Mouse (Mus musculus) kidney, adult 2 months (tissue): Measurements from ENCODE around the gene Gm10153. TPM values are rescaled to one million over a fixed set of nuclear protein-coding genes. Genes with fewer than 3 reads are reported as not detected.
"Not testable (repeated sequence)": the region's sequence is repeated elsewhere in the genome, so short reads cannot be mapped to it uniquely, and the experiment has no call there.

Experiments used
- DNase-seq: peaks from one replicate; pipeline ENCODE4 v3.0.0; 2021
- H3K27ac ChIP-seq: fragments of 200-500 bp; 2 replicates; pipeline ENCODE4 v1.5.1; 2012; ENCODE audit warnings: low read depth, low read length, control low read depth, inconsistent platforms; ENCODE audit not compliant: insufficient read depth
- H3K27me3 ChIP-seq: fragments of 200-500 bp; replicated peaks from 2 replicates; pipeline ENCODE4 v1.6.1; 2012; ENCODE audit warnings: mild to moderate bottlenecking, moderate library complexity, low read length, inconsistent platforms; ENCODE audit not compliant: control insufficient read depth, insufficient read depth
- H3K36me3 ChIP-seq: fragments of 200-500 bp; 2 replicates; pipeline ENCODE4 v1.6.1; 2012; ENCODE audit warnings: mild to moderate bottlenecking, moderate library complexity, low read length, inconsistent platforms; ENCODE audit not compliant: control insufficient read depth, insufficient read depth
- H3K4me1 ChIP-seq: fragments of 200-500 bp; 2 replicates; pipeline ENCODE4 v1.6.1; 2011; ENCODE audit warnings: low read length; ENCODE audit not compliant: control insufficient read depth, insufficient read depth
- H3K4me3 ChIP-seq: fragments of 200-500 bp; 2 replicates; pipeline ENCODE4 v1.5.1; 2011; ENCODE audit warnings: mild to moderate bottlenecking, low read depth, low read length, control low read depth; ENCODE audit not compliant: insufficient read depth
- CTCF ChIP-seq: fragments of 200-500 bp; conservative IDR thresholded peaks from 2 replicates; pipeline ENCODE4 v1.5.1; 2011; ENCODE audit warnings: low read depth, mild to moderate bottlenecking, control low read depth, low read length, moderate library complexity, mixed read lengths; ENCODE audit not compliant: insufficient read depth, insufficient read length
- POLR2A ChIP-seq: fragments of 200-500 bp; IDR thresholded peaks from one replicate; pipeline ENCODE4 v1.6.1; 2011; ENCODE audit warnings: low read depth, low read length, control low read depth
- WGBS: fragments of 180-500 bp; shearing (Covaris S2); methylation state at CpG from one replicate; pipeline ENCODE4 v1.1.7; 2018; 5-methylcytosine and 5-hydroxymethylcytosine counted together
- polyA plus RNA-seq: library from polyadenylated mRNA; depleted of rRNA; stranded (reverse); fragments of >200 nt; gene quantifications from 2 replicates; pipeline ENCODE4 v1.2.3, GENCODE M21; 2012; rRNA removed

Gene Gm10153
- polyA plus RNA-seq, result not detected in 2 replicates

DNA sequence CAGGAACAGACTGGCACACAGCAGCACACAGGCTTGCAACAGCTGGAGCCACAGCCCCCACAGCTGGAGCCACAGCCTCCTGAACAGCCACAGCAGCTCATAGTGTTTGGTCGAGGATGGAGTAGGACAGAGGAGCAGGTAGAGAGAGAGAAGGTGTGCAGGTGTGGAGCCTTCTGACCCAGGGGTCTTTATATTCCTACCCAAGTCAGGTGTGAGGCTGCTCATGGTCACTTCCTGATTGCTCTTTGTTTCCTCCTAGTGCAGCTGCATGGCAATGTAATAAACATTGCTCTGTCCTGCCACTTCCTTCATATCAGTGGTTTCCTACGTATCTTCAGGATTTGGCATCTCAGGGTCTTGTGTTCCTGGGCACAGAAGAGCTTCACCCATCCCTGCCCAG is at the start of gene Gm10153:
TSS of gene Gm10153 (minus strand) at position 101 of the 400 bp plus-strand sequence.
- H3K4me1 ChIP-seq, result no peaks in the 10 kb centered on the region
- H3K27me3 ChIP-seq, result no peaks in the 10 kb centered on the region
- 29% methylated on average over 2 of the region's 2 CpGs for WGBS
- no peaks in the 10 kb centered on the region for H3K36me3 ChIP-seq
- H3K4me3 ChIP-seq, result no peak within 1 kb of the TSS
- no peak within 1 kb of the TSS for H3K27ac ChIP-seq
- TF ChIP-seq CTCF, result no peak
- no peak for TF ChIP-seq POLR2A
- no peak for DNase-seq

DNA sequence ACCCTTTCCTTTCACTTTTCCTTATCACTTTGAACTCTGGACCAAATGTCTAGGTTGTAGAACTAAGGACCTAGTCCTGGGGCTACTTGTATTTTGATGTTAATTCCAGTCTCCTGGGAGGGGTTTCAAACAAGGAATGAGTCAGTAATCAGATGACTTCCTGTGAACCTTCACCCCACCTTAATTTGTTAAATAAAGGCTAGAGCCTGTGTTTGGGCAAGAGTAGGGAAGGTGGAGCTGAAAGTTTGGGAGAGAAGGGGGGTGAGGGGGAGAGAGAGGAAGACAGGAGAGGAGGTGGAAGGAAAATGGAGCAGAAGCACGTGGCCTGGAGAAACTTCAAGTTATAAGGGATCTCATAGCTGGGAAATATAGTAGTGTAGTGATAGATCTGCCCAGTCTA is 41.4 kb upstream of the Gm10153 start:
- WGBS, result 45% methylated on average over 1 of the region's 1 CpGs
- Histone ChIP-seq H3K36me3 (no peaks in the 10 kb centered on the region), H3K4me1 (no peaks in the 10 kb centered on the region), H3K27me3 (no peaks in the 10 kb centered on the region), H3K27ac (no peak overlapping the region), H3K4me3 (no peak overlapping the region)
- no peak for DNase-seq
- TF ChIP-seq POLR2A, result no peak
- no peak for TF ChIP-seq CTCF

DNA sequence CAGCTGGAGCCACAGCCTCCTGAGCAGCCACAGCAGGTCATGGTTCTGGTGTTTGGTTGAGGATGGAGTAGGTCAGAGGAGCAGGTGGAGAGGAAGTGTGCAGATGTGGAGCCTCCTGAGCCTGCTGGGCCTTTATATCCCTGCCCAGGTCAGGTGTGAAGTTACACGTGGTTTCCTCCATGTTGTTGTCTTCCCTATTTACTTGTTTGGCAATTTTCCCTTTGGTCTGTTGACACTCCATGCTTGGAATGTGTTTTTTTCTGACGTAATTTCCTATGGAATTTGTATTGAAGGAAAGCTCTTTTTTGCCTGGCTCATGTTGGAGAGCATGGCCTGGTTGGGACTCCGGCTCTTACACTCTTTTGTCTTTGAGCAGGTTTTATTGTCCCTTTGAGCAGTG is 39.7 kb upstream of the Gm10153 start, which contains the start of gene Krtap5-5:
TSS of gene Krtap5-5 (minus strand) at position 101 of the 400 bp plus-strand sequence.
- H3K4me3 ChIP-seq, DNase-seq, H3K36me3 ChIP-seq, H3K27me3 ChIP-seq, H3K27ac ChIP-seq, H3K4me1 ChIP-seq: not testable (repeated sequence)
- WGBS, result 28% methylated on average over 3 of the region's 3 CpGs

DNA sequence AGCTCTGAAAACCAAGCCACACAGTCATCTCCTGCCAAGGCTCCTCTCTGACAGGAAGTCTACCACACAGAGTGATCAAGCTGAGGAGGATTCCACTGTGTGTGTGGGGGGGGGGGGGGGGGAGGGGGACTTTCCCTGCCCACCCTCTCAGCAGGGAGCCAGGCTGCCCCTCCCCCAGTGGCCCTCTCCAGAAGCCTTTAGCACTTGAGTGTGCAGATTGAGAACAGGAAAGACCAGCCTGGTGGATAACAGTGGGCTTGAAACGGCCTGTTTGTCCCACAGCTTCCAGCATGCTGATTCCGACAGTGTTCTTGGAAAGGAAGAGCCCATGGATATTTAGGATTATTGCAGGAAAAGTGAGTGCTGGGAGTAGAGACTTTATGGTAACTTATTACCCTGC is 34.3 kb upstream of the Gm10153 start:
- Histone ChIP-seq H3K4me1 (no peaks in the 10 kb centered on the region), H3K27ac (no peak overlapping the region), H3K27me3 (no peaks in the 10 kb centered on the region), H3K36me3 (no peaks in the 10 kb centered on the region), H3K4me3 (no peak overlapping the region)
- TF ChIP-seq CTCF, result no peak
- no peak for TF ChIP-seq POLR2A
- 46% methylated on average over 2 of the region's 2 CpGs for WGBS
- DNase-seq, result no peak

DNA sequence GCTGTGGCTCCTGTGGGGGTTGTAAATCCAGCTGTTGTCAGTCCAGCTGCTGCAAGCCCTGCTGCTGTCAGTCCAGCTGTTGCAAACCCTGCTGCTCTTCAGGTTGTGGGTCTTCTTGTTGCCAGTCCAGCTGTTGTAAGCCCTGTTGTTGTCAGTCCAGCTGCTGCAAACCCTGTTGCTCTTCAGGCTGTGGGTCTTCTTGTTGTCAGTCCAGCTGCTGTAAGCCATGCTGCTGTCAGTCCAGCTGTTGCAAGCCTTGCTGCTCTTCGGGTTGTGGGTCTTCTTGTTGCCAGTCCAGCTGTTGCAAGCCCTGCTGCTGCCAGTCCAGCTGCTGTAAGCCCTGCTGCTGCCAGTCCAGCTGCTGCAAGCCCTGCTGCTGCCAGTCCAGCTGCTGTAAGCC is 21.9 kb upstream of the Gm10153 start:
- 56% methylated on average over 1 of the region's 1 CpGs for WGBS

DNA sequence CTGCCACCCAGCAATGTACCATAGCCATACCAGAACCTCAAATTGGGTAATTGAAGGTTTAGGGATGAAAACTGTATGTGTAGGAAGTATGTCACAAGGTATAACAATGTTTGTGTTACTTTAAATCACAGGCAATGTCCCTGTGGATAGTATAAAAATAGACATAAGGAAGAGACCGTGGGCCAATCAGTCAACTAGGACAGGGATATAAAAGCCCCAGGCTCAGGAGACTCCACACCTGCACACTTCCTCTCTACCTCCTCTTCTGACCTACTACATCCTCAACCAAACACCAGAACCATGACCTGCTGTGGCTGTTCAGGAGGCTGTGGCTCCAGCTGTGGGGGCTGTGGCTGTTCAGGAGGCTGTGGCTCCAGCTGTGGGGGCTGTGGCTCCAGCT is 21.4 kb upstream of the Gm10153 start, which contains the start of gene Gm7579:
TSS of gene Gm7579 (plus strand) at position 301 of the 400 bp plus-strand sequence.
- Histone ChIP-seq H3K4me3 (no peak within 1 kb of the TSS), H3K27ac (no peak within 1 kb of the TSS), H3K27me3 (no peaks in the 10 kb centered on the region), H3K36me3 (no peaks in the 10 kb centered on the region), H3K4me1 (no peaks in the 10 kb centered on the region)
- TF ChIP-seq CTCF, result no peak
- TF ChIP-seq POLR2A, result no peak
- no peak for DNase-seq
- 38% methylated on average over 1 of the region's 1 CpGs for WGBS

More for the DNA sequence above, 21.9 kb upstream of the Gm10153 start:
- not testable (repeated sequence) for H3K36me3 ChIP-seq, H3K27ac ChIP-seq, H3K4me1 ChIP-seq, H3K4me3 ChIP-seq, DNase-seq, H3K27me3 ChIP-seq

DNA sequence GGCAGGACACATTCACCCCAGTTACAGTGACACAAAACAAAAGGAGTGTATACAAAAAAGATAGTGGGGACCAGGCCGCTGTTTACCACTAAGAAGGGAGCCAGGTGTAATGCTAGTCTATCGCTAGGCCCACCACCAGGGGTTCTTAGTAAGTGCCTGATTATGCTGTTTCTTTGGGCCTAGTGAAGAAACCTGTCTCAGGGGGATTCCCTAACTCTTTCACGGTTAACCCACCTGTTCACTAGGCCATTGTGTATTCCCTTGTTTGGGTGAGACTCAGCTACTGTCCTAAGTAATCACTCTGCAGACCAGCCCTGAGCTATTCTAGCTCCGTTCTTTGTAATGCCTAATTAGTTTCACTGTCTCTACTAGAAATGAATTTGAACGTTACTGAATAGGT is 16.7 kb upstream of the Gm10153 start:
- not testable (repeated sequence) for H3K4me3 ChIP-seq, H3K36me3 ChIP-seq, DNase-seq, H3K27me3 ChIP-seq, H3K27ac ChIP-seq, H3K4me1 ChIP-seq
- 83% methylated on average over 5 of the region's 5 CpGs for whole genome bisulfite sequencing

DNA sequence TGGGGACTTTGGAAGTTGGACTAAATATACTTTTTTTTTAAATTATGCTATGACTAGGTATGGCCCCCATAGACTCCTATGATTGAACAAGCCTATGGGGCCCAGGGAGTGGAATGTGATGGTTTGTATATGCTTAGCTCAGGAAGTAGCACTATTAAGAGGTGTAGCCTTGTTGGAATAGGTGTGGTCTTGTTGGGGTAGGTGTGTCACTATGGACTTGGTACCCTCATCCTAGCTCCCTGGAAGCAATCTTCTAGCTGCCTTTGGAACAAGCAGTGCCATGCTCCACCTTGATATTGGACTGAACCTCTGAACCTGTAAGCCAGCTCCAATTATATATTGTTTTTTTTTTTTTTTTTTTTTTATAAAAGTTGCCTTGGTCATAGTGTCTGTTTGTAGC is 15.3 kb upstream of the Gm10153 start:
- no peaks in the 10 kb centered on the region for H3K27me3 ChIP-seq
- TF ChIP-seq CTCF, result no peak
- TF ChIP-seq POLR2A, result no peak
- no peak overlapping the region for H3K4me3 ChIP-seq
- no peaks in the 10 kb centered on the region for H3K4me1 ChIP-seq
- H3K36me3 ChIP-seq, result no peaks in the 10 kb centered on the region
- no peak overlapping the region for H3K27ac ChIP-seq
- DNase-seq, result no peak
